Mouse (Mus musculus): Measurements from ENCODE around the gene a.

- TF ChIP-seq CTCF (IDR thresholded peaks at IDR 0.05; ENCODE audit: low read depth, low read length): no peak
- TF ChIP-seq POLR2A (IDR thresholded peaks at IDR 0.05; ENCODE audit: insufficient read depth, low read length): no peak
Measured at GRCm38 (mm10) chr2:154818599-154818998, 27.4 kb downstream of the a start.

Data from ES-Bruce4 (cell line).